Mouse (Mus musculus) brown adipose tissue, adult 24 weeks (tissue): ENCODE measurements around the gene Slc19a1. TPM values are rescaled to one million over a fixed set of nuclear protein-coding genes. Genes with fewer than 3 reads are reported as not detected.

ENCODE experiments used
- H3K27ac ChIP-seq: fragments of 200-500 bp; replicated peaks from 2 replicates; pipeline ENCODE4 v1.5.1; 2012; ENCODE audit warnings: low read depth, mild to moderate bottlenecking, low read length
- H3K4me1 ChIP-seq: fragments of 200-500 bp; 2 replicates; pipeline ENCODE4 v1.6.1; 2012; ENCODE audit warnings: low read length, mixed read lengths; ENCODE audit not compliant: control insufficient read depth, insufficient read depth, insufficient read length
- H3K4me3 ChIP-seq: fragments of 200-500 bp; 2 replicates; pipeline ENCODE4 v1.5.1; 2012; ENCODE audit warnings: low read depth, mild to moderate bottlenecking, low read length, moderate library complexity; ENCODE audit not compliant: insufficient read depth
- polyA plus RNA-seq: library from polyadenylated mRNA; stranded (reverse); fragments of >200 nt; gene quantifications from 2 replicates; pipeline ENCODE4 v1.2.4, GENCODE M21; 2012; ENCODE audit not compliant: missing spikeins, insufficient read depth, insufficient read length

Slc19a1 gene
- 30.7 and 39.5 TPM in 2 replicates for polyA plus RNA-seq

DNA sequence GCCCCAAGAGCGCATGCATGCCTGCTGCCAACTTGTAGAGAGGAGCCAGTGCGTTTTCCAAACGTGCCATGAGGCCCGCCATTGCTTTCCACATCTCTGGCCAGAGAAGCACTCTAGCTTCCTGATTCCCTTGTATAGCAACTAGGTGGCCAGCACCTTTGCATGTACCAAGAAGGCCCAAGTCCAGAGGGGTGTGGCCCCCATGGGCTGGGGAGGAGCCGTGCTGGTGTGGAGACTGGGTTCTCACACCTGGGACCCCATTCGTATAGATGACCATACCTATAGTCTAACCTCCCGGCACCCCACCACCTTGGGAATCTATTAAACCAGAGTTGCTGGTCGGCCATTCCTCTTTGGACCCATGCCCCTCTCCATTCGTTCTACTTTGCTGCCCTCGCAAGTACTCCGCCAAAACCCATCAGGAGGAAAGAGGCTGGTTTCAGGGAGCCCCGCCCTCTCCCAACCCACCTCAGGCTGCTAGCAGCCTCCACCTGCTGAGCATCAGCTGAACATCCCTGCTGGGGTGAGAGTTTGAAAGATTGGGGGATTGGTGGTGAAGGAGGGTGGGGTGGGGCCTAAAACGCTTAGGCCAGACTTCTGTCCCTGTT, at the start of gene Slc19a1:
Gene Slc19a1, plus strand, starts transcription at position 474 of the 608 bp plus-strand sequence.
- Histone ChIP-seq H3K4me3 (peak within 1 kb of the TSS; percentile 64), H3K4me1 (peaks cover 3% of the 10 kb centered on the region; the same call in 1 of the 2 replicates), H3K27ac (peak within 1 kb of the TSS; percentile 47; the same call in 1 of the 2 replicates)

- no peak overlapping the region for H3K4me3 ChIP-seq
- H3K27ac ChIP-seq: no peak overlapping the region
- no peaks in the 10 kb centered on the region for H3K4me1 ChIP-seq
Measured at GRCm38 (mm10) chr10:76988586-76988985, 43.5 kb upstream of the Slc19a1 start.

DNA sequence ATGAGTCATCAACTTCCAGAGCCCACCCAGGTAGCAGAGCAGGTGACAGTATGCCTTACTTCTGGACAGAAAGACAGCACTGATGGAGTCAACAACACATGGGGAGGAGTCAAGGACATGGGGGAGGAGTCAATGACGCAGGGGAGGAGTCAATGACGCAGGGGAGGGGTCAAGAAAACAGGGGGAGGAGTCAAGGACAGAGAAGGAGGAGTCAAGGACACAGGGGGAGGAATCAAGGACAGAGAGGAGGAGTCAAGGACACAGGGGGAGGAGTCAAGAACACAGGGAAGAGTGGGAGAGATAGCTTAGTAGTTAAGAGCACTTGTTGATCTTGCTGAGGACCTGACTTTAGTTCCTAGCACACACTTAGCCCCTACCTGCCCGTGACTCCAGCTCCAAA, 39.6 kb upstream of the Slc19a1 start:
- no peak overlapping the region for H3K4me3 ChIP-seq
- H3K27ac ChIP-seq: no peak overlapping the region
- no peaks in the 10 kb centered on the region for H3K4me1 ChIP-seq

DNA sequence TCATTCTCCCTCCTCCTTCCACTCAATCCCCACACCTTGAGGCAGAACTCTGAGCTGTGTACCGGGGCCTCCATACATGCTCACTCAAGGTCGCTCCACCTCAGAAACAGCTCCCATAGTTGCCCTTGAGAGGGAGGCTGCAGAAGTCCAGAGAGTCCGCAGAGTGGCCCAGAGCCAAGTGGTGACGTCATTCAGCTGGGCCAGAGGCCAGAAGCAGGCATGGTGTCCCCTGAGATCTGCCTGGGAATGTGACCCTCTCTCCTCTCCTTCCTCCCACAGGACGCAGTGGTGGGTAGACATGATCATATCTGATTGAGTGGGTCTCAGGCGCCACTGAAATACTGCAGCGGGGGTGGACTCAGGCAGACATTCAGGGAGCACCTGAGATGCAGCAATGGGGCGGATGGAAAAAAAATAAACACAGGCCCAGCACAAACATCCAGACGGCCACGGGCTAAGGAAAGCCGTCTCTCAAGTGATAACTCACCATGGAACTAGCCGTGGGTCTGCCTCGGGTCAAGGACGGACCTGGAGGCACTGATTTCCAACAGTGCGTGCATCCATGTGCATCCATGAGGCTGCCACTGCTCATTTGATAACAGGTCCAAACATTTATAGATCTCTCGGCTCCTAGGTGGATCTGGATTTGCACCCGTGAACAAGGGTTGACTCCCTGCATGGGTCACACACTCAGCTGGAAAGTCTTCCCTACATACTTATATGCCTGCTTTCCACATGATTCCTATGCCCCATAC, 34.1 kb upstream of the Slc19a1 start:
- Histone ChIP-seq H3K27ac (peak overlapping the region; percentile 36; the same call in 1 of the 2 replicates), H3K4me1 (peaks cover 4% of the 10 kb centered on the region; the same call in 1 of the 2 replicates), H3K4me3 (no peak overlapping the region)

GRCm38 (mm10) chr10:77004936-77005335, 27.1 kb upstream of the Slc19a1 start:
- H3K4me1 ChIP-seq: peaks cover 5% of the 10 kb centered on the region; the same call in 1 of the 2 replicates
- H3K27ac ChIP-seq: no peak overlapping the region
- no peak overlapping the region for H3K4me3 ChIP-seq

DNA sequence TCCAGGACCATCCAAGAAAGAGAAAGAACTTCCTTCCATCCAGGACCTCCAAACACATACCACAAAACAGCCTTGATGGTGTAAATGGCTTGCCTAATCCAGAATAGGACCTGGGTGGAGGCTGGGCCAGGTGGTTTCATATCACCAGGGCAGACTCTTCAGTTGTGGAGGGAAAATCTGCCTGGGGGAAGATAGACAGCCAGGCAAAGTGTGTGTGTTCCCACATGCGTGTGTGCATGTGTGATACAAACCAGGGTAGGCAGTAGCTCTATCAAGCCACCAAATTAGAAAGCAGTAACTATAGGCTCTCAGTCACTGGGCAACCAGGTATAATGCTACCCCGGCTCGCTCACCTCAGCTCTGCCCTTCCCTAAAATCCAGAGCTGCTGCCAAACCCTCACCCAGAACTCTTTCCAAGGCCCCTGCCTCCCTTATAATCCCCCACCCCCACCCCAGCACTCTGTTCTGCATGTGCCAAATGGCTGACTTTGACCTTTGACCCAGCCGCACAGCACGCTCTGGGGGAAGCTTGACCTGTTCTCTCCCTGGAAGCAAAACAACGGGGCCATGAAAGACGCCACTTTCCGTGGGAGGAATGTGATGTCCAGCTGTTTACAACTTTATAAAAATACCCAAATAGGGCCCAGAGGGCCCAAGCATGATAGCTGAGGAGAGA, 24.5 kb upstream of the Slc19a1 start:
- Histone ChIP-seq H3K4me1 (peaks cover 5% of the 10 kb centered on the region; the same call in 1 of the 2 replicates), H3K4me3 (no peak overlapping the region), H3K27ac (no peak overlapping the region)

- Histone ChIP-seq H3K27ac (no peak overlapping the region), H3K4me3 (no peak overlapping the region), H3K4me1 (peaks cover 5% of the 10 kb centered on the region; the same call in 1 of the 2 replicates)
Measured at GRCm38 (mm10) chr10:77008109-77008561, 23.9 kb upstream of the Slc19a1 start.

- H3K27ac ChIP-seq: no peak overlapping the region
- peaks cover 5% of the 10 kb centered on the region; the same call in 1 of the 2 replicates for H3K4me1 ChIP-seq
- no peak overlapping the region for H3K4me3 ChIP-seq
Measured at GRCm38 (mm10) chr10:77008698-77009097, 23.3 kb upstream of the Slc19a1 start.

GRCm38 (mm10) chr10:77011681-77012080, 20.4 kb upstream of the Slc19a1 start:
- no peak overlapping the region for H3K27ac ChIP-seq
- H3K4me1 ChIP-seq: peaks cover 5% of the 10 kb centered on the region; the same call in 1 of the 2 replicates
- no peak overlapping the region for H3K4me3 ChIP-seq

GRCm38 (mm10) chr10:77016080-77016479, 16.0 kb upstream of the Slc19a1 start:
- H3K4me3 ChIP-seq: no peak overlapping the region
- H3K4me1 ChIP-seq: no peaks in the 10 kb centered on the region
- H3K27ac ChIP-seq: no peak overlapping the region

GRCm38 (mm10) chr10:77016499-77016898, 15.5 kb upstream of the Slc19a1 start:
- H3K4me3 ChIP-seq: no peak overlapping the region
- no peak overlapping the region for H3K27ac ChIP-seq
- no peaks in the 10 kb centered on the region for H3K4me1 ChIP-seq

DNA sequence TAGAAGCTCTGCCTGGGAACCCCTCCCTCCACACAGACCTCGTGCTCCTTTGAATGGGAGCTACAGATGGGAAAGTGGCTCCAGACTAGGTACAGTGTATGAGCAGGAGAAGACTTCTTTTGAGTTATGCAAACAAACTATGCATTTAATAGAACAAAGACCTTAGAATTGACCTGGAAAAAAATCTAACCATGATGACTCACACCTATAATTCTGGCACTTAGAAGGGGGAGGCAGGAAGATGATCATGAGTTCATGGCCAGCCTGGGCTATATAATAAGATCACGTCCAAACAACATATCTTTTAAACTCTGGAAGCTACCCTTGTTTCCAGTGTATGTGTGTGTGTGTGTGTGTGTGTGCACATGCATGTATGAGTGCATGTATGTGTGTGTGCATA, 15.0 kb upstream of the Slc19a1 start:
- Histone ChIP-seq H3K4me1 (no peaks in the 10 kb centered on the region), H3K27ac (no peak overlapping the region), H3K4me3 (no peak overlapping the region)

DNA sequence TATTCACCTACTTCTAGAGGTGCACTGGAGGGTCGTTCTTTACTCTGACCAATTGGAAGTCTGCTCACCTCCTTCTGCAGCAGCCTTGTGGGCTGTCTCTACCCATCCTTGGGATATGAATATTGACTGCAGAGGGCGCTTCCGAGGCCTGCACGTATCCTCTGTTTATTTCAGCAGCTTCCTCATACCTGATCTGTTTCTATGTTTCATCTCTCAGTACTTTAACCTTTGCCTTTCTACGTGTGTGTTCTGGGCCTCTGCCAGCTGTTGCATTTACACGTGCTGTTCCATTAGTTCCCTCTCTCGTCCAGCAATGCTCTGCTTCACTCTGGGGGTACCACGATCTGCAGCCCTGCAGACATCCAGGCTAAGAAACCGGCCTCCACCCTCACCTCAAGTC, 14.4 kb upstream of the Slc19a1 start:
- no peak overlapping the region for H3K27ac ChIP-seq

GRCm38 (mm10) chr10:77021399-77022052, 10.5 kb upstream of the Slc19a1 start:
- H3K4me1 ChIP-seq: peaks cover 7% of the 10 kb centered on the region; the same call in 1 of the 2 replicates
- H3K4me3 ChIP-seq: no peak overlapping the region
- no peak overlapping the region for H3K27ac ChIP-seq

More for the DNA sequence above, 14.4 kb upstream of the Slc19a1 start:
- H3K4me3 ChIP-seq: no peak overlapping the region
- no peaks in the 10 kb centered on the region for H3K4me1 ChIP-seq
